Mouse (Mus musculus) urinary bladder, adult 18-20 months (tissue): ENCODE measurements around the gene Cnnm2.
"Not testable (repeated sequence)": the region's sequence is repeated elsewhere in the genome, so short reads cannot be mapped to it uniquely, and the experiment has no call there.

Experiments used
- DNase-seq, 2 experiments: peaks; one replicate each; pipeline ENCODE4 v3.0.0; 2022; ENCODE audit warnings: low spot score in 2 of 2, mixed read lengths in 2 of 2

The Cnnm2 gene

DNA sequence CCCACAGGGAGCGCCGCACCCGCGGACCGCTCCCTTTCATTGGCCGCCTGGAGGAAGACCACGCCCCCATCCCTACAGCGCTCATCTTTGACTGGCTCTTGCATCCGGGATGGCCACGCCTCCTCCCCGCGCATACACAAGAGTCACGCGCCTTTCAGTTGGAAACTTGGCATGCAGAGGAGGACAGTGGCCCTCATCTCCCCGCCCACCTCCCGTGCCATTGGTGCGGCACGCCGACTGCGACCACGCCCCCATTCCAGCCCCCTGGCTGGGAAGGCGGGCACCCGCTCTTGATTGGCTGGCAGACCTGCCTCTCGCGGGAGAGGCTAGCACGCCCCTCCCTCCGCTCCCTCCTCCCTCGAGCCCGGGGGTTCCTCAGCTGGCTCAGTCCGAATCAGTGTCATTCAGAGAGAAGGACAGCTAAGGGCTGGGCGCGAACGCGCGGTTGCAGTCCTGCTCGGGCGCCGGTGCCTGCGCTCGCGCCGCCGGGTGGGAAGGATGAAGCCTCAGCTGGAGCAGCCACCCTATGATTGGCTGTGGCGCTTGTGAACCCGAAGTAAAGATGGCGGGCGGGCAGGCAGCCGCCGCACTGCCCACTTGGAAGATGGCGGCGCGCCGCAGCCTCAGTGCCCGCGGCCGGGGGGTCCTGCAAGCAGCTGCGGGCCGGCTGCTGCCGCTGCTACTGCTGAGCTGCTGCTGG is at the start of gene Cnnm2:
Cnnm2 (plus strand) TSS at position 350 of the 700 bp plus-strand sequence.
- peak; percentile 99 to 100 for DNase-seq

DNA sequence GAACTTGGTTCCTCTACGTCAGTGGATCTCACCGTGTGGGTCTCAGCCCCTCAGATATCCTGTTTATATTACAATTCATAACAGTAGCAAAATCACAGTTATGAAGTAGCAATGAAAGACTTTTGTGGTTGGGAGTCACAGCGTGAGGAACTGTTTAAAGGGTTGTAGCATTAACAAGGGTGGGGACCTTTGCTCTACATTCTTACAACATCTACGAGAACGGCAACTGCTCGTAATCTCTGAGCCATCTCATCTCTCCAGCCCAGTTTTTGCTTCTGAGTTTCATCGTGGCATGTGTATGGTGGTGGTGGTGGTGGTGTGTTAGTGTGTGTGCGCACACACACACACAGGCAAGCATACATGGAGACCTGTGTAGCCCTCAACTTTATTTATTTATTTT is 47.2 kb upstream of the Cnnm2 start:
- DNase-seq: no peak

DNA sequence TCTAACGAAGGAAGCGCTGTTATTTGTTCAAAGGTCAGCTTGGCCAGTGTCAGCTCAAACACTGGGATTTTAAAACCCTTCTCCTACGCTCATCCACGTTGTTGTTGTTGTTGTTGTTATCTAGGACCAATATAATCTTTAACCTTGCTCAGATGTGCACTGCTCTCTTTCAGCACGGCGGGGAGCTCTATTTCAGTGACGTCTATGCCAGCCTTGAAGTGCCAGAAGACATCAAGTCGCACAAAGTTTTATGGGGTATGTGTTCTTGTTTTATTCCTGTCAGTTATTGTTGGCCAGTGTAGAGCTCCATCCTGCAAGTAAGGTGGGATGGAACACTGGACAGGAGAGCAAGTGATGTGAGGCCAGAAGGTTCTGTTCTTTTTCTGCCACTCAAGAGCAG is 46.4 kb upstream of the Cnnm2 start:
- no peak for DNase-seq

DNA sequence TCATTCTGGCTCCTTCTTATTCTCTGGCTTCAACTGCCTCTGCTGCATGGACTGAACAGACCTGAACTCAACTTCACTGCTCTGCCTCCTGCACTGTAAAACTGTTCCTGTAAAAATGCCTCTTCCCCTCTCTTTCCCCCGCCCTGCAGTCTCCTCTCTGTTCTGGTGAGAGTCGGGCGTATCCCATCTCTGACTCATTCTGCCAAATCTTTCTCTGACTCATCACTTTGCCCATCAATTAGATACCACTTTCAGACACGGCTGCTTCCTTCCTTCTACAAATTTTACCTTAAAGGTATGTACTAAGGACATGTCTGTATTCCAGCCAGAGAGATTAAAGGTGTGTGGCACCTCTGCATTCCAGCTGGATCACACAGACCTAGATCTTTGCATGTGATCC is 43.2 kb upstream of the Cnnm2 start:
- DNase-seq: no peak

DNA sequence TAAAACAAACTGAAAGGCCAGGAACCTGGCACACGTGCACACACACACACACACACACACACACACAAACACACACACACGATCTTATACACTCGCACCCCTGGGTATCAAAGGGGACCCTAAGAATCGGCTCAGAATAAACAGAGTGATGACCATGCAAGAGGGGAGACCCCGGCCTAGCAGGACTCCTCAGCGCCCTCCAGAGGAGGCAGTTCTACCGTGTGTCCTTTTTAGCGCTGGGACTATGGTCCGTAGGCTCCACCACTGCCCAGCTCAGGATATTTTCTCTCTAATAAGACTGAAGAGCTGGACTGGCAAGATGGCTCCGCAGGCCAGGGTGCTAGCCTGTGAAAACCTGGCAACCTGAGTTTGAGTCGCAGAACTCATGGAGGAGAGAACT is 37.0 kb upstream of the Cnnm2 start:
- DNase-seq: no peak

DNA sequence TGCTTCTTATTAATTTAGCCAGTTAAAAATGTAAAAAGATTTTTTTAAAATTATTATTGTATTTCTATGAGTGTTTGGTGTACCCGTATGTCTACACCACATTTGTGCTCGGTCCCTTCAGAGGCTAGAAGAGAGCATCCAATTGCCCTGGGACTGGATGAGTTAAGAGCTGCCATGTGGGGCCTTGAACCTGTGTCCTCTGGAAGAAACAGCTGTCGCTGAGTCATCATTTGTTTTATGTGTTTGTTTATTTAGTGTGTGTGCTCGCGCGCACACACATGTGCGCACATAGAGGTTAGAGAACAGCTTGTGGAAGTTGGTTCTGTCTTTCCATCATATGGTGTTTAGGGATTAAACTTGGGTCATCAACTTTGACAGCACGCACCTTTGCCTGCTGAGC is 35.3 kb upstream of the Cnnm2 start:
- no peak for DNase-seq

DNA sequence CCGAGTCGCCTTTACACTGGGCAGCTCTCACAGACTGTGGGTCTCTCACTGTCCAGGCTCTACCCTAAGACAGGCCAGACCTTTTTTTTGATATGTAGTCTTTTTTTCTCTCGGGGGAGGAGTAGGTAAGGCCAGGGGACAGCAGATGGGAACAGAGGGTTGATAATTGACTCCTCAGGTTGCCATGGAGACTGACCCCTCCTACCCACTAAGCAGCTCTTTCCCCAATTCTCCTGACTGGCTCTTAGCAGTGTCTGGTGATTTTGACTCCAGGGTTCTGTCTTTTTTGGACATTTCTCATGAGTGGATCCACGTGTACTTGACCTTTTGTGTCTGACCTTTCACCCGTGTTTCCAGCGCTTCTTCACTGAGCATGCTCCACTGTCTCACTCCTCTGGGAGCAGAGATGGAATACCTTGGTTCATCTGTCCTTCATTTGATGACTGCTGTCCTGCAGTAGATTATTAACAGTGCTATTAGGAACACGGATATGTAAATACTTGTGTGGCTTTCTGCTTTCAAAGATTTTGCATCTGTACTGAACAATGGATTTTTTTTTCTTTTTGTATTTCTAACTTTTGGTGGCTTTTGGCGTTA is 34.2 kb upstream of the Cnnm2 start:
- DNase-seq: no peak

DNA sequence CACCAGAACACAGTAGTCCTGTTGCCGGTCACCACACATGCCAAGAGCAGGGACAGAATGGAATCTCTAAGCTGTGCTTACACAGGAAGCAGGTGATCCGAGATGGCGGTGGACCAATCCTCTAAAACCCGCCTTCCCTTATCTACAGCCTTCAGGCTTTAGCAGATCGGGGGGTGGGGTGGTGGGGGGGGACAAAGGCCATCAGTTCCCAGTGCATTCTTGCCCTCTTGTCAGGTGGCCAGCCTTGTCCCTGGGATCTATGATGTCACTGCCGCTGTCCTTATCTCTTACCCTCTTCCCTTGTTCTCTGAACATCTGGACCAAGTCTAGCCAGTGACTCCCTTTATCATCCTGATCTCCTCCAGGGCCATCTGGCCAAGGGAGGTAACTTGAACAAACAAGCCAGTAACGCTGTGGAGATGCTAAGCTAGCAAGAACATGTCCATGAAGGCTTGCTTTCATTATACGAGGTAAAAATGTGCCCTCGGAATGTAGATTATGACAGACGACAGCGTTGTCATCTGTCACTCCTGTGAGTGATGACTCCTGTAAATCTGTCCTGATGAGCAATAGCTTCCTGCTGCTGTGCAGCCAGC is 33.4 kb upstream of the Cnnm2 start:
- DNase-seq: no peak

DNA sequence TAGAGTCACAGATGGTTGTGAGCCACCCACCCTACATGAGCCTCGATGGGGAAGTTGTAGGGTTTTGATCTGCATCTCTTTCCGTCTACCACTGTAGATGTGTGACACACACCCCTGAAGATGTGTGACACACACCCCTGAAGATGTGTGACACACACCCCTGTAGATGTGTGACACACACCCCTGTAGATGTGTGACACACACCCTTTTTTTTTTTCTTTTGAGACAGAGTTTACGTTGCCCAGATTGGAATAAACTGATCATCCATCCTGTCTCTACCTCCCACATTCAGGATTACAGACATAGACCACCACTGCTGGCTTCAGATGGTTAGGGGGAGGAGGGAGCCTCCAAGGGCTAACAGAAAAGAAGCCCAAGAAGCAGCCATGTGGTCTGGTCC is 32.5 kb upstream of the Cnnm2 start:
- DNase-seq: no peak

DNA sequence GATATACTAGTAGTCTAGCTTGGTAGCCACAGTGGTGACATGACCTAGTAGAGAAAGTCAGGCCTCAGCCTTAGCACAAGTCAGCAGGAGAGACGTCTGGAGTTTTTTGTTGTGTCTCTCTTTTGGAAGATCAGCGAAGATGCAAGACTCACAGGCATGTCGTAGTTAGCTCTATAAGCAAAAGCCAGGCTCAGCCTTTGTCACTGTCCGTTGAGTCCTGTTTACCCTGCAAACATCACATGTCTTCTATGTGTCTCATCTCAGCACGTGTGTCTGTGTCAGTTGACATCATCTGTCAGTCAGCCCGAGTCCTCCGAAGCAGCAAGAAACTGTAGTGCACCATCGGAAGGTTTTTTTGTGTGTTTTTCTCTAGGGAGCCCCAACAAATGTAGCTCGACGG is 30.0 kb upstream of the Cnnm2 start:
- no peak for DNase-seq

DNA sequence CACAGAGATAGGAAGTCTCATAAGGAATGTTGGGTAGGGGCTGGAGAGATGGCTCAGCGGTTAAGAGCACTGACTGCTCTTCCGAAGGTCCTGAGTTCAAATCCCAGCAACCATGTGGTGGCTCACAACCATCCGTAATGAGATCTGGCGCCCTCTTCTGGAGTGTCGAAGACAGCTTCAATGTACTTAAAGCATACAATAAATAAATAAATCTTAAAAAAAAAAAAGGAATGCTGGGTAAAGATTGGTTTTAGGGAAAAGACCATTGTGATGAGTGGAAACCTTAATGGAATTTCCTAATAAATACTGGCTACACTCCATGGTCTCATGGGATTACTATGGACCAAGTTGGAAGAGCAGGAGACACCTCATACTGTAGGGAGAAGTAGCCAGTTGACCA is 28.7 kb upstream of the Cnnm2 start:
- DNase-seq: not testable (repeated sequence)

DNA sequence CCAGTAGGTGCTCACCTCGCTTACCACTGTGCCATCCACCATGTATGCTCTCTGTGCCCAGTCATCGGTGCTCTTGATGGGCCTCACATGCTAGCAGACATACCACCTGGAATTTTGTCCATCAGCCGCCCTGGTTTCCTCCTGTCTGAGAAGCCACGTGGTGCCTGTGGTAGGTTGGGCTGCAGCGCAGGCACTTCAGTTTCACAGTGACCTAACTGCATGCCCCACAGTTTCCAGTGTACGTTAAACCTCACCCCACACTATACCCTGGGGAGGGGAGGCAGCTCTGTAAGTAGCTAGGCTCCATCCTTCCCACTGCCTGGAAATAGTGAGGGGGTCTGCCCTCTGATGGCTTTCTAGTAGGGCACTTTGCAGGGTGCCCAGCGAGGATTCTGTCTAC is 27.8 kb upstream of the Cnnm2 start:
- no peak for DNase-seq

DNA sequence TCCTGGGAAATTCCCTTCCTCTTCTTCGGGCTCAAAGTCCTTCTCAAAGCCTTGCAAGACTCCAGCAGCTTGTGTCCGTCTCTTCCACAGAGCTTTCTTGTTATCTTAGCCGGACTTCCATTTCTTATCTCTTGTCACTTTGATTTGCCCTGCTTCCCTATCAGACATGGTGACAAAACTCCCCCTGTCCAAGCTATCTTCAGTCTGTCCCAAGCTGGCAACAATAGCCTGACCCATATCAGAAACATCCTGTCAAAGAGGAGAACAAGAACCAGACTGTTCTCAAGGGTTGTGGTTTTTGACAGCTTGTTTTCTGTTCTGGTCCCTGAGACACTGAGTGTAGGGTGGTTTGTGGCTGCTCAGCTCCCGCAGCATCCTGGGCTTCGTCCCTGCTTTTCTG is 26.2 kb upstream of the Cnnm2 start:
- no peak for DNase-seq

DNA sequence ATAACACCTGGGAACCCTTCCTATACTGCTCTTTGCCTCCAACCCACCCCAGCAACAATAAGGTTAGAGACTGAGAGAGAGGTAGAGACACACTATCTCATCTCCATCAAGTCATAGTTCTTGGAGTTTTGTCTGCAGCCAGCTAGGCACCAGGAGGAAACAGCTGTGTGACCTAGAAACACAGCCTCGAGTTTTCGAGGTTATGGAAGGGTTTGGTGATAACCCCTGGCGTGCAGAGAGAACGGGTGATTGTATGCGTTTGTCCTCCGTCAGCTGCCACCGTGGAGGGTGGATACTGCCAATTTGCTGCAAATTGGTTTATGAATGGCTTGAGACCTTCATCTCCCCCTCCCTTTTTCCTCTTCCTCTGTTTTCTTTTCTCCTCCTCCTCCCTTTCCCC is 24.3 kb upstream of the Cnnm2 start:
- no peak for DNase-seq

DNA sequence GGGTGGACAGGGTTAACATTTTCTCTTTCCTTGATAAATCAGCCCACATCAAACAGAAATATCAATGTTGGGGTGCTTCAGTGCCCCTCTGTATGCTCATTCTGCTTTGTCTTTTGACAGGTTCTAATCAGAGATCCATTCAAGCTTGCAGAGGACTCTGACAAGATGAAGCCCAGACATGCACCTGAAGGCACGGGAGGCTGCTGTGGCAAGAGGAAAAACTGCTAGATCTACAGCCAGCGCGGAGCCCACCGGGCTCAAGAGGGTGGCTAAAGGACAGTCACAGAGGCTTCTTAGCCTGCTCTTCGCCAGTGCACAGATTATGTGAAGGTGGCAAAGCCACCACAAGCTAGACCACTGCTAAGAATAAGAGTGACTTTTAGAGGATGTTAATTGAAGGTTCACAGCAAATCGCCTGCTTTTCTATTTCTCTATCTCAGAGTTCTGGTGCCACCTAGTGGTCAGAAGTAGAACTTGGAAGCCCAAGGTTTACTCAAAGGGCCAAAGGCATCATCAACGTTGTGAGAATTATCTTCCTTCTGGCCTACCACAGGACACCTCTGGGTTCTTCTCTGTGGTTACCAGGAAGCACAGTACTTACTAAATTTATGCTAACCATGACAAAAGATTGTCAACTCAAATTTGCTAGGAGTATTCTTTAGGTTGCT is 20.9 kb upstream of the Cnnm2 start:
- peak in 1 of 2 experiments; percentile 39 for DNase-seq

DNA sequence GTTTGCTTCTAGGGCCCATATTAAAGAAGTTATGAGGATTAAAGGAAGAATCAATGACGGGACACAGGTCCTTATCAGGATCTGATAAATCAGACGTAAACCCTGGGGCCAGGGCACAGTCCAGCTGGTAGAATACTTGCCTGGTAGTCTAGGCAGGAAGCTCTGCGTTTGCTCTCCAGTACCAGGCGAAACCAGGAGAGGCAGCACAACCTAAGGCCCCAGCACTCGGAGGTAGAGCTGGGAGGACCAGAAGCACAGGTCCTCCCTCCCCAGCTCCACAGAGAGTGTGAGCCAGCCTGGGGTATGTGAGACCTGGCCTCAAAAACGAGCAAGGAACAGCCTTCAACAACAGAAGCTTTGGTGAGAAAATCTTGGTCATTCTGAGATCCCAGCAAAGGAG is 19.8 kb upstream of the Cnnm2 start:
- no peak for DNase-seq

DNA sequence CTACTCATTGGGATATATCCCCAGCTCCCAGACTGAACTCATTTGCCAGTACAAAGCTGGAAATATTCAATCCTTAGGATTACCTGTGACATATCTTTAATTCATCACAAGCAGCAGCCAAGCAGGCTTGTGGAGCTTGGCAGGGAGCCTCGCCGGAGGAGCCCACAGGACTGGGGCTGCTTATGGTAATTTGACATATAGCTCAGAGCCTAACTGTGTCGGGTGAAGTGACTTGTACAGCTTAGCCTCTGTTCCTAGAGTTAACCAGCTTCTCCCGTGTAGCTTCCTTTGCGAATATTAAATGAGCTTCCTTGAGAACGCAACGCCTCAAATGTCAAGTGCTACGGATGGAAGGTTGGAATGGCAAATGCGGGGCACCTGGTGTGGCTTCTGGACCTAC is 16.7 kb upstream of the Cnnm2 start:
- DNase-seq: no peak

DNA sequence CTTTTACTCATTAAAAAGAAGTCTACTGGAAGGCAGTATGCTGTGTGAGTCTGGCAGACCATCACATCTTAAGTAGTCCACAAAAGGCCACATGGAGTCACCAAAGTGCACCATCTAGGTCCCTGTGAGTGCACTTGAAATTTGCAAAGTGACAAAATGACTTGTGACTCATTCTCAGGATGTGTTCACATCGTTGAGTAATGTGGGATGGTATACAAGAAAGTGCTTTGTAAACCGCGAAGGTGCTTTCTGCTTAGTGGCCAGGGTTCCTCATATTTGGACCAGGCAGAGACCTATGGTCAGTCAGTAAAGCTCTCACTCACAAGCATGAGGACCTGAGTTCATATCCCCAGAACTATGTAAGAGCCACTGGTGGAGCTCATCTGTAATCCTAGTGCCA is 13.6 kb upstream of the Cnnm2 start:
- DNase-seq: no peak

DNA sequence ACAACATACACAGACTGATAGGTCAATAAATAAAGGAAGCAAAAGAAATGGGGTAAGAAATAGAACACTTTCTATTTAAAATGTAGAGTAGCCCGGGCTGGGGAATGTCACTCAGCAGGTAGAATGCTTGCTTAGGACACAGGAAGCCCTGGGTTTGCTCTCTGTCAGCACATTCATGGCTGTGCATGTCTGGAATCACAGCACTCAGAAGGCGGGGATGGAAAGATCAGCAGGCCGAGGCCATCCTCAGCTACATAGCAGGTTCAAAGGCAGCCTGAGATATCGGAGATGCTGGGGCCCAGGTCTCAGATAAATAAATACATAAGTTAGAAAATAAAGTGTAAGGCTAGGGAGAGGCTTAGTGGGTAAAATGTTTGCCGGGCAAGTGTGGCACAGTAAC is 9.2 kb upstream of the Cnnm2 start:
- no peak for DNase-seq

DNA sequence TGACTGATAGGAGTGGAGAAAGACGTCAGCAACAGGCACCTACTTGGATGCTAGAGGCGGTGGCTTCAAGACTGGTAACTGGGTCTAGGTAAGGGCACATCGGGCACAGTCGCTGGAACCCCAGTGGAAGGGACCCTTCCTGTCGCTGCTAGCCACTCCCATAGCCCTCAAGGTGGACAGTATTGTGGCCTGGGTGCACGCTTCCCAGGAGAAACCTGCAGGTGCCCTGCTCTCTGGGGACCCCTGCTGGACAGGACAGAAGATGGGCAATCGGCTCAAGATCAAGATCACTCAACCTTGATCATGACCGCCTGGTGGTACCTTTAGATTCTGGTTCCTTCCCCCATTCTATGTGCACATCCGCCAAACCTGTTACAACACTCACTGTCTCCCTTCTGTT is 6.3 kb upstream of the Cnnm2 start:
- peak; percentile 9 to 62 for DNase-seq

DNA sequence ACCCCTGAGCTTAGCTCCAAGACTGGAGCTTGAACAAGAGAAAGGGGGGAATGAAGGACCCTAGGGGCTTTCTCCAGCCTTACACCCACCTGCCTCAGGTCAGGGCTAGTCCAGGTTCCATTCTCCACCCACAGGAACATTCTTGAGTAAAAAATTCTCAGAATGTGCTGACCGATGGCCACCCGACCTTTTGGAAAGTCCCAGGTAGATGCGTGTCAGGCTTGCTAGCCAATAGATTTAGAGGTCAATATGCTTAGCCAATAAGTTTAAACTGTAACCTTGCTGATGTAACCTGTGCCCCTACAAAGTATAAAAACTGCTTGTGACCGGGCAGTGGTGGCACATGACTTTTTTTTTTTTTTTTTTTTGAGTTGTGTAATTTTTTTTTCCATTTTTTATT is 5.2 kb upstream of the Cnnm2 start:
- DNase-seq: no peak

DNA sequence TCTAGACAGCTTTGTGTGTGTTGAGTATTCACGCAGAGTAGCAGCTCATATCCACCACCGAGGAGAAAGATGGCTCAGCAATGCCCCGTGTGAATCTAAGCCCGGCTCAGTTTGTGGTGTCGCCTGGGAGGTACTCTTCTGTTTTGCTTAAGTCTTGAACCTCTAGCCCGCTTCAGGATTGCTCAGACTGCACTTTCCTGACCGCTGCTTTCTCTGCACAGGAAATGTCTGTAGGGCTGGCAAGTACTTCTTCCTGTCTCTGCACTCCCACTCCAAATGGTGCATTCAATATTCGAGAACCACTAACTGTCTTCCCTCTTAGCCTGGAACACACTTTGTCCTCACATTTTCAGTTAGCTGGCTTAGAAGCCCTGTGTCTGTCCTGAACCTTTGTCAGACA is 2.3 kb upstream of the Cnnm2 start:
- DNase-seq: no peak

DNA sequence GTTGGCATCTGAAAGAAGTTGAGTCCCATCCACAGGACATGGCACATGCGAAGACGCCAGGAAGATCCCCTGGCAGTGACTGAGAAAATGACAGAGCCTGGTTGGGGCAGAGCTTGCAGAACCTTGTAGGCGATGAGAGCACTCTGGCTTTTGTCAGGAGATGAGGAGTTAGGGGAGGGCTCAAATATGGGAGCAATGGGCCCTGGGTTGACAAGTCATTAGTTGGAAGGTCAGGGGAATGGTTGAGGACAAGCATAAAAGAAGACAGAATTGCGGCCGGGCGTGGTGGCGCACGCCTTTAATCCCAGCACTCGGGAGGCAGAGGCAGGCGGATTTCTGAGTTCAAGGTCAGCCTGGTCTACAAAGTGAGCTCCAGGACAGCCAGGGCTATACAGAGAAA is 1.5 kb upstream of the Cnnm2 start:
- DNase-seq: not testable (repeated sequence)
